Mouse (Mus musculus) hindlimb bud, embryonic 11.5 days (tissue): ENCODE results near the gene Slc41a3.
"Not testable (repeated sequence)": the region's sequence is repeated elsewhere in the genome, so short reads cannot be mapped to it uniquely, and the experiment has no call there.

Experiments used
- DNase-seq: peaks from one replicate; pipeline ENCODE4 v3.0.0-alpha.2; 2012; ENCODE audit warnings: low read depth, low spot score; ENCODE audit errors: extremely low spot score

Gene Slc41a3

DNA sequence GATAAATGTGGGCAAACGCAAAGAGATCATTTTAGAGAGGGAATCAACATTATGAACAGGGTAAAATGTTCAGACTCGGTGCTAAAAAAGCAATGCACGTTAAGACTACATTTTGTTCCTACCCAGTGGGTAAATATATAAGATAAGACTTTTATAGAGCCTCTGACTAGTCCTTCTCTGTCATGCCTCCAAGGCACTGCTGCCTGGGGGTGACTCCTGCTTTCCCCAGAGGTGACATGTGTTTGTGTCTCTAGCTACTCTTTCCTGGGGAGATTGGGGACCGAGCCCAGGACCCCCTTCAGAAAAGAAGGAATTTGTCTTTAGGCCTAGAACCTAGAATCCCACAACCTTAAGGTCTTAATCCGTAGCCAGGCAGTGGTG lies 18.9 kb downstream of the Slc41a3 start:
- DNase-seq = no peak

DNA sequence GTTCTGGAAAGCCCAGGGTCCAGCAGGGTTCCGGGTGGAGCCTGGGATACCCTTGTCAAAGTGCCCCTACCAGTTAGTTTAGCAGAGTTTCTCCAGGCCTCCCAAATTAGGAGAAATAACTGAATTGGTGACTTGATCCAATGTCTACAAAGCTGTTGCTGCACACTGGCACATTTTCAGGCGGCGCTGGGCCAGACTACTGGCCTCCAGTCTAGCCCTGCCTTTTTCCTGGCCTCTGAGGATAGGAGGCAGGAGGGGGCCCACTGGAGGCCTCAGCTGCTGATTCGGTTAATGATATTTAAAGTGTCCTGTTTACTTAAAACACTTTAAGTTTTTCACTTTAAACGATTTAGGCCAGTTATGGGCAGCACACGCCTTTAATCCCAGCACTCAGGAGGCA lies 19.7 kb downstream of the Slc41a3 start:
- no peak for DNase-seq

DNA sequence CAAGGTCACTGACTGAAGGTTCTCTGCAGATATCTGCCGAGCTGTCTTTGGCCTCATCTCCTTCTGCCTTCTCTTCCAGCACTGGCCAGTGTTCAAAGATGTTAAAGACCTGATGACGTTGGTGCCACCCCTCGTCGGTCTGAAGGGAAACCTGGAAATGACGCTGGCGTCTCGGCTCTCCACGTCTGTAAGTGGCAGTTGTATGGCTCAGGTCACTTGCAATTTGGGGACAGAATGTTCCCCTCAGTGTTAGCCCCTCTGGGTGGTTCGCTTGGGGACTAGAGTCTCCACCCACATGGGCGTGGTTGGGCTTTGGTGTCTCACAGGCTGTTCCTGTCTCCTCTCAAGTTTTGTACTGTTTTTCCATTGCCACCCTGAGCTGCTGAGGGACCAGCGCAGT lies 20.2 kb downstream of the Slc41a3 start:
- DNase-seq = no peak

DNA sequence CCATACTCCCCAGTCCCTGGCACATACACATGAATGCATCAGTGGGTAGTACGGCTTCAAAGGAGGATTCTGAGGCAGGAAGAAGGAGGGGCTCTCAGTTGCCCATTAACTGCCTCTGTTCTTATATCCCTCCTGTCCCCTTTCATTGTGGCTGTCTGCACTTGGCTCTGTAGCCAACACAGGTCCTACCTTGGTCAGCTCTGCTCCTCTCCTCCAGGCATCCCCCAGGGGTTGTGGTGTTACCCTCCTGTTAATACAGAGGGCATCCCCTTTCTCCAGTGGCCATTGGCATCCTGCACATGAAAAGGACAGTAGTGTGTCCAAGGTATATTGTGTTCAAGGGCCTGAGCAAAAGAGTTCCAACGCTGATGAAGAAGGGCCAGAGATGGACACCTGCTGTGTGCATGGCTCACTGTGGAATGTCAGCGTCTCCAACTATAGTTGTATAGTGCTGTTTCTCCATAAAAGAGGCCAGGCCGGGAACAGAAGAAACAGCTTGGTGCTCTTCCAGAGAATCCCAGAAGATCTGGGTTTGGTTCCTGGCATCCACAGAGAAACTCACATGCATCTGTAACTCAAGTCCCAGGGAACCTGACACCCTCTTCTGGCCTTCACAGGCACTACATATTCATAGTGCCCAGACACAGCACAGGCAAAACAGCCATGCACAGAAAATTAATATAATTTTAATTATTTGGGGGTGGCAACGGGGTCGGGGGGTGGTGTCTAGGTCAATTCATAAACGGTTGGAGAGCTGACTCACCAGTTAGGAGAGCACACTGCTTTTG lies 20.9 kb downstream of the Slc41a3 start:
- DNase-seq = no peak

DNA sequence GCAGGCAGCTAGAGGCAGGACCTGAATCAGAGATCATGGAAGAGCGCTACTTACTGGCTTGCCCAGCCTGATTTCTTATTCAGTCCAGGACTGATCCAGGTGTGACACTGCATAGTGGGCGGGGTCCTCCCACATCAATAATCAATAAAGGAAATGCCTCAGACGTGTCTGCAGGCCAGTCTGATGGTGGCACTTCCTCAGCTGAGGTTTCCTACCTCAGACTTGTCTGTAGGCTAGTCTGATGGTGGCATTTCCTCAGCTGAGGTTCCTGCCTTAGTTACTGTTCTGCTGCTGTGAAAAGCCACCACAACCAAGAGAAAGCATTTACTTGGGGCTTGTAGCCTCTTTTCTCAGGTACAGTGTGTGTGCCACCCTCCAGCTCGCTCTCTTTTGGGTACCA lies 23.0 kb downstream of the Slc41a3 start:
- no peak for DNase-seq

- DNase-seq = no peak
Measured at GRCm38 (mm10) chr6:90629506-90629905, 25.0 kb downstream of the Slc41a3 start.

GRCm38 (mm10) chr6:90630427-90630826 lies 25.9 kb downstream of the Slc41a3 start:
- DNase-seq = no peak

GRCm38 (mm10) chr6:90632526-90632925 lies 28.0 kb downstream of the Slc41a3 start:
- not testable (repeated sequence) for DNase-seq

GRCm38 (mm10) chr6:90635081-90635480 lies 30.6 kb downstream of the Slc41a3 start:
- no peak for DNase-seq

DNA sequence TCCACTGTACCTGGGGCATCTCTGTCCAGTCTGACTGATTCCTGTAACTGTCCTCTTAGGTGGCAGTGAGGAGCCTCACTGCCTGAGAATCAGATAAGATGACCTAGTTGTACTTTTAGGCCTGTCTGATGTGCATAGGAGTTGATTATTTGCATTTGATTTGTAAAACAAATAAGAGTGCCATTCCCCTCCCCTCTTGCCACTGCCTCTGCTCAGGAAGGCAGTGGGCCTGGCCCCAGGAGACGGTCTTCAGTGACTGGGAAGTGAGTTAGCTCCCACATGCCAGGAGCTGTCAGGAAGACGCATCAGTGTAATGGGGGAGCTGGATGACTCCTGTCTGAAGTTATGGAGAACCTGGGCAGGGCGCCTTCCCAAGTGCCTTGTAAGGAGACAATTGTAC lies 31.1 kb downstream of the Slc41a3 start:
- no peak for DNase-seq

DNA sequence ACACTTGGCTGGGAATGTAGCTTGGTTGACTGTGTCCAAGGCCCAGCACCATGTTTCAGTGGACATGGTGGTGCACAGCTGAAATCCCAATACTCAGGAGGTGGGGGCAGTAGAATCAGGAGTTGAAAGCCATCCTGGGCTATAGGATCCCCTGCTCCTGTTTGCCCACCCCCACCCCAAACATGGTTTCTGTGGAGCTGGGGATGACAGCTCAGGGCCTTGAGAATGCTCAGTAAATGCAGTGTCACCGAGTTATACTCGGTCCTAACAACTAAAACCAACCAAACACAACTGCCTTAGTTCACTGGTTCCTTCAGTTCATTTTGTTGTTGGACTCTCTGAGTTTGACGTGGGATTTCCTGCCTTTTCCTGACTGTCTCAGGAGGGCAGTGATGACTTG lies 38.5 kb downstream of the Slc41a3 start:
- no peak for DNase-seq

DNA sequence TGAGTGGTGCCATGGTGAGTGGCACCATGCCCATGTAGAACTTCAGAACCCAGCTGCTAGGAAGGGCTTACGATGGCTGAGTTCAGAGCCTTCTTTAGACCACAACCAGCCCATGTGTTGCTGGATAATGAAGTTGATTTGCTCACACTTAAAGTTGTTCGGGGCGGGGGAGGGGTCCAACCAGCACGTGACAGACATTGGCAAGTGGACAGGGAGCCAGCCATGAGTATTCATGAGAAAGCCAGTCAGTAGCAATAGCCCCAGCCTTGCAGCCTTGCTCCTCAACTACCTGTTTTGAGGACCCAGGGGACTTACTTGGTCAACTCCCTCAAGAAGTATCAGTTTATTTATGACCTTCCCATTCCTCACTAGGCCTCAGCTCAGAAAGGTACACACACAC lies 40.4 kb downstream of the Slc41a3 start:
- DNase-seq = no peak

DNA sequence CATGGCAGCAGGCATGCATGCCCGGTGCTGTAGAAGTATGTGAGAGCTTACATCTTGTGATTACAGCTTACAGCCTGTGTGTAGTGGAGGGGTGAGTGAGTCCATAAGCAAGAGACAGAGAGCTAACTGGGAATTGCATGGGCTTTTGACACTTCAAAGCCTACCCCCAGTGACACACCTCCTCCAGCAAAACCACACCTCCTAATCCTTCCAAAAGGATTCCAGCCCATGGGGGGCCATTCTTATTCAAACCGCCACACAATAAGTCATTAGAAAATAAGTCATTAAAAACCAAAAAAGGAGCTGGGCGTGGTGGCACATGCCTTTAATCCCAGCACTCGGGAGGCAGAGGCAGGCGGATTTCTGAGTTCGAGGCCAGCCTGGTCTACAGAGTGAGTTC lies 43.9 kb downstream of the Slc41a3 start:
- DNase-seq = no peak

DNA sequence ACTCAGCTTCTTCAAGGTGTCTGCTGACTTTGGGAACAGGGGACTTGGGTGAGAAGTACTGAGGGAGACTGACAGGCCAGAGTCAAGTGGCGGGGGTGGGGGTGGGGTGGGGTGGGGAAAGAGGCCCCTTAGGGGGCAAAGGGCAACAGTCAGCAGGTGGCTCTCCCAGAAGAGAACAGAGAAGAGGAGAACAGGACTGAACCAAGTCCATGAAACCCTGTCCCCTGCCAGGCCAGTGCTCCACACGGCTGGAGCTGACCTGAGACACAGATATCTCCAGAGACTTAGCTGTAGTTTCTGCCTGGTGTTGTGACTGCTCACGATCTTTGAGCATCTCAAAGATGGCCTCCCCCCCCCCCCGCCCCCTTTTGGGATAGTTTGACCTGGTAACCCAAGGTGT lies 44.8 kb downstream of the Slc41a3 start:
- DNase-seq = no peak

DNA sequence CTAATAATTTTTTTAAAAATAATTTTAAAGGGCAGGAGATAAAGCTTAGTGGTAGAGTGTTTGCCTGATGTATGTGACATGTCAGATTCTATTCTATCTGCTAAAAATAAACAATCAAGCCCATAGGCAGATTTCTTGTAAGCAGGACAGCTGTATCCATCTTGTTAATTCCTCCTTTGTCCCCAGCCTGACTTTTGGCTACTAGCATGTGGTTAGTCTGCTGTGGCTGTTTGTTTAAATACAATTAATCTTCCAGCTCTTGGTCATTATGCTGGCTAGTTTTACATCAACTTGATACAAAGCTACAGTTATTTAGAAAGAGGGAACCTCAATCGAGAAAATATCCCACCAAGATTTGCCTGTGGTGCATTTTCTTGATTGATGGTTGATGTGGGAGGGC lies 46.1 kb downstream of the Slc41a3 start:
- DNase-seq = no peak

DNA sequence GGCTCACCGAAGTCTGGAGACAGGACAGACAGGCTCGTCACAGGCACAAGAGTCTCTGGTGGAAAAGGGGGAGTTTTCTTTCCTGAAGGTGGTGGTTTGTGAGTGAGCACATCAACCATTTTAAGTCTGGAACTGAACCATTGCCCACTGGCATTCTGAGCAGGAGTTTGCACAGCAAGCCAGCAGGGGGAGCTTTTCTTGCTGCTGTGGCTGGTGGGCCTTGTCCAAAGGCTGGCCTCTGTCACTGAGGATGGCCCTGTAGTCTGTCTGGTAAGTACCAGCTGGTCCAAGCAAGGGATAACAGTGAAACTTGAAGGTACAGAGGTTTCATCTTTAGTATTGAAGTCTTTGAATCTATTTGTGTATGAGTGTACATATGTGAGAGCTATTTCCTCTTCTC lies 49.2 kb downstream of the Slc41a3 start:
- no peak for DNase-seq

DNA sequence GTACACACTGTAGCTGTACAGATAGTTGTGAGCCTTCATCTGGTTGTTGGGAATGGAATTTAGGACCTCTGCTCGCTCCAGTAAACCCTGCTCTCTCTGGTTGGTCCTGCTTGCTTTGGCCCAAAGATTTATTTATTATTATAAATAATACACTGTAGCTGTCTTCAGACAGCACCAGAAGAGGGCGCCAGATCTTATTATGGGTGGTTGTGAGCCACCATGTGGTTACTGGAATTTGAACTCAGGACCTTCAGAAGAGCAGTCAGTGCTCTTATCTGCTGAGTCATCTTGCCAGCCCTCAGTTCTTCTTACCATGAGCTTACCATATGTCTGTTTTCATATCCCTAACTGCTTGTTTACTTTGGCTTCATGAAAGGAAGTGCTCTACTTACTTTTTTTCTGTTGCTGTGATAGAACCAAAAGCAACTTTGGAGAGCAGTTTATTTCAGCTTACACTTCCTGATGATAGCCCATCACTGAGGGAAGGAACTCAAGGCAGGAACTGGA lies 51.9 kb downstream of the Slc41a3 start:
- DNase-seq = not testable (repeated sequence)

- no peak for DNase-seq
Measured at GRCm38 (mm10) chr6:90659913-90660312, 55.4 kb downstream of the Slc41a3 start.

GRCm38 (mm10) chr6:90660398-90661028 lies 56.0 kb downstream of the Slc41a3 start:
- no peak for DNase-seq

DNA sequence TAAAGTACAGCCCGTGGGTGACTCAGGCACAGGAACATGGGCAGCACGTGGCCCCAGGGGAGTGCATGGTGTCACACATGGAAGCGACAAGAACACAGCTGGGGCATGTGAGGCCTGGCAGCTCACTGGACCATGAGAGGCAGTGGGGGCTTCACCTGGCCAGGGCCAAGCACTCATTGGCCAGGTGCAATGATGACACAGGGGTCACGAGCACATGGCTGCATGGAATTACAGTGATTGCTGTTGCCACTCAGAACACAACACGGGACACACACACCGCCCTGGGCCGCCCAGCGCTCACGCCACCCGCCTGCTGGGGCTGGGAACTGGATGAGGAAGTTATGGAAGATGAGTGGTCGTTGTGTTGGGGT lies 56.5 kb downstream of the Slc41a3 start:
- DNase-seq = no peak

- no peak for DNase-seq
Measured at GRCm38 (mm10) chr6:90662148-90662547, 57.6 kb downstream of the Slc41a3 start.

GRCm38 (mm10) chr6:90663736-90664135 lies 59.2 kb downstream of the Slc41a3 start:
- no peak for DNase-seq

DNA sequence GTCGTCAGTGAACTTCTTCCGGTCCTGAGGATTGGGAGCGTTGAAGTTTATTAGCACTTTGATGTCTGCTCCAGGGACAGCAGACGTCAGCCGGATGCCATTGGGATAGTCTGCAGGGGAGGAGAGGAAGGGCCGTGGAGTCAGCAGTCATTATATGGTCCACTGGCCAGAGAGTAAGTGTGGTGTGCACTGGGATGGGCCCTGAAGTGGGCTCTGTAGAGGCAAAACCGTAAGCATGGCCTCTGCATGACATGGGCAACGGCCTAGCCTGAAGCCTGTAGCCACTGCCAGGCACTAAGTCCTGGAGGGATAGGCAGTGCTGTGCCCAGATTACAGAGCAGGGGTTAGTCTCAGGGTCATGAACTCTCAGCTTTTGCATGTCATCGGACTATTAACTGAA lies 64.2 kb downstream of the Slc41a3 start:
- no peak for DNase-seq
